In genomic region chr10:86302761-86303494, GRCm38 (mm10) we compare ENCODE assay signal across 8 mouse cellular contexts. TPM values are rescaled to one million over a fixed set of nuclear protein-coding genes. Genes with fewer than 3 reads are reported as not detected.
DNase-seq lines count a peak whose midpoint lies in the region; ATAC-seq lines count a peak whose summit lies in the region.

No protein-coding gene starts in this region.

- H3K4me3 ChIP-seq in hindbrain, embryonic 16.5 days (ENCODE audit: low read length) = peak overlapping the region; percentile 60; the same call in 1 of the 2 replicates

- 15% methylated on average over 8 of the region's 8 CpGs for WGBS in hindbrain, embryonic 16.5 days

- H3K27ac ChIP-seq in hindbrain, embryonic 16.5 days (ENCODE audit: low read depth, low read length) = peak overlapping the region; percentile 41; the same call in 1 of the 2 replicates

- H3K9ac ChIP-seq in hindbrain, embryonic 16.5 days (ENCODE audit: low read depth, low read length) = 0 out of 2 replicates have a peak overlapping the region, but pooled peaks have one; percentile 13

- H3K36me3 ChIP-seq in hindbrain, embryonic 16.5 days (ENCODE audit: control insufficient read depth, insufficient read depth, low read length) = no peaks in the 10 kb centered on the region

- H3K4me2 ChIP-seq in hindbrain, embryonic 16.5 days (ENCODE audit: low read length) = peak overlapping the region; percentile 95

- peak; percentile 92 to 95 for DNase-seq in adrenal gland, adult (ENCODE audit: inconsistent age in 2 of 2, low spot score in 1 of 2)
- DNase-seq in cerebellum, postnatal 36 days = peak; percentile 79
- DNase-seq in gastrocnemius, adult 8-10 months (ENCODE audit: low spot score in 2 of 2) = peak; percentile 74 to 81
- DNase-seq in left cerebral cortex, adult 18-20 months (ENCODE audit: low spot score in 2 of 2) = peak; percentile 73 to 74
- peak; percentile 92 for DNase-seq in lung, postnatal 36 days
- peak; percentile 69 to 78 for DNase-seq in right cerebral cortex, adult 2 months (ENCODE audit: low spot score in 2 of 2)
- DNase-seq in T-cell, adult 2 months (ENCODE audit: low spot score) = no peak

- ATAC-seq in hindbrain, embryonic 16.5 days = peak; percentile 40

- no peaks in the 10 kb centered on the region for H3K27me3 ChIP-seq in hindbrain, embryonic 16.5 days (replicated peaks; ENCODE audit: control insufficient read depth, insufficient read depth, low read length)

- no peaks in the 10 kb centered on the region for H3K9me3 ChIP-seq in hindbrain, embryonic 16.5 days (ENCODE audit: control insufficient read depth, low read length)

- peaks cover 28% of the 10 kb centered on the region for H3K4me1 ChIP-seq in hindbrain, embryonic 16.5 days (ENCODE audit: control insufficient read depth, insufficient read depth, low read depth, low read length)

RNA-seq across cellular contexts. Expression of gene Timp3, which starts 2.8 kb away (rescaled TPM):
- total RNA-seq in gastrocnemius, adult 8-10 months (2022) = 10 to 100 TPM; 47.0 to 80.7 (median 56.9) TPM
- polyA plus RNA-seq in hindbrain, embryonic 16.5 days (2015; fragmentation: Nextera tagmentation; extraction: Ambion mirVana) = 56.1 and 58.9 TPM in 2 replicates
- 10 to 100 TPM; 58.8 to 67.6 TPM for total RNA-seq in left cerebral cortex, adult 18-20 months (2021)
